Mouse (Mus musculus) large intestine, adult 2 months (tissue): ENCODE measurements at regions not wholly inside any gene's neighbourhood (a gene's known extent, or its start where the extent isn't known, plus 50 kb on each side); places are given as distances from the start of the nearest gene placed in this dataset.

ENCODE experiments used
- DNase-seq: peaks from one replicate; pipeline ENCODE4 v3.0.0-alpha.2; 2012; ENCODE audit warnings: low read depth, low spot score
- WGBS: fragments of 180-500 bp; shearing (Covaris S2); methylation state at CpG from one replicate; pipeline ENCODE4 v1.1.7; 2018; 5-methylcytosine and 5-hydroxymethylcytosine counted together

DNA sequence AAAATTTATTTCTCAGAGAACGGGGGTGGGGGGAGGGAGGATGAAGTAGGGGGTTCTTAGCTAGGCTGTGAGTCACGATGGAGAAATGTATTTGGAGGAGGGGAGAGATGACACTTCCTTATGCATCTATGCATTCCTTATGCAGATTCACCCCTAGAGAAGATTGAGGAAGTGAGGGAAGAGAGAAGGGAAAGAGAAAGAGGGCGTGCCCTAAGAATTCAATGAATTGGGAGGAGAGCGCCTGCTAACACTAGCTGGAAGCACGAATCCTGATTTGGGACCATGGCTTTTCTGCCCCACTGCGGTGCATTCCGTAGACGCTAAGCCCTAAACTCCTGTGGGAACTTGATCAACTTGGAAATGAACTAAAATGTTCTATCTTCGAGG lies 56.1 kb downstream of the Foxi3 start:
- 8% methylated on average over 9 of the region's 9 CpGs for WGBS
- DNase-seq: no peak

DNA sequence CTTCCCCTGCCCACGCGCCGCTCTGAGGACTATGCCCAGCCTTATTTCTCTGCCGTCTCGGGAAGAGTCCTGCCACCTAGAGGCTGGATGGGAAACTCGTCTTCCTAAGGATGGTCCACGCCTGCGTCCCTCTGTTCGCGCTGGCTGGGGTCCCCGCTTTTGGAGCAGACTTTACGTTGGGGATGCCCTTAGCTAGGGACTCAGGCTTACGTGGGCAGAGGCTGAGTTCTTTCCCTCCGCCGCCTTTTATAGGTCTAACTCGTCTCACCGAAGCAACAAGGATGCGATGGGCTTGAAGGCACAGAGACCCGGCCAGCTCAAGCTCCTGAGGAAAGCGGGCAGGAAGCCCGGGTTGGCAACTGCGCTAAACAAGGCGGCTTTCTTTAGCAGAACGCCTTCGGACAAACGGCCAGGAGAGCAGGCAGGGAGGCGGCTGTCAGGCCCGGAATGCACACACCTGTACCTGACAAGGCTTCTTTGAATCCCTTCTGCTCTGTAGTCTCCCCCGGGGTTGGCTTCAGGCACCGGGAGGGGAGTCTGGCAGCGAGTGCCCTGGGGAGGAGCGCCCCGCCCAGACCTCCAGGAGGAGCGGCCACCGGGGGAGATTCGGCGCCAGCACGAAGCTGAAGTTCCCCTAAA lies 56.6 kb downstream of the Foxi3 start:
- under 1% methylated on average over 38 of the region's 38 CpGs for WGBS
- DNase-seq: peak; percentile 24

DNA sequence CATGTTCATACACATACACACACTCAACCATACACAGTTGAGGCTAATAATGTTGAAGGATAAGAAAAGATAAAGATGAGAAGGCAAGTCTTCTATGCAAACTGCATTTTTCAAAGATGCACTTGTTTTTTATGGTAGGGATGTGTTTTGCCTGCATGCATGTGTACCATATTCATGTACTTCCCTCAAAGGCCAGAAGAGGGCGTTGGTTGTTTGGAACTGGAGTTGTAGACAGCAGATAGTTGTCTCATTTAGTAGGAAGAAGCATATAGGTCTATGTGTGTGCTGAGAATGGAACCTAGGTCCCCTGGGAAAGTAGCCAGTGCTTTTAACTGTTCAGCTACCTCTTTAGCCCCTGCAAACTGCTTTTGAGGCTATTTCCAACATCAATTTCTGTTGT lies 60.1 kb downstream of the Foxi3 start:
- no peak for DNase-seq
- WGBS: 2% methylated on average over 1 of the region's 1 CpGs

DNA sequence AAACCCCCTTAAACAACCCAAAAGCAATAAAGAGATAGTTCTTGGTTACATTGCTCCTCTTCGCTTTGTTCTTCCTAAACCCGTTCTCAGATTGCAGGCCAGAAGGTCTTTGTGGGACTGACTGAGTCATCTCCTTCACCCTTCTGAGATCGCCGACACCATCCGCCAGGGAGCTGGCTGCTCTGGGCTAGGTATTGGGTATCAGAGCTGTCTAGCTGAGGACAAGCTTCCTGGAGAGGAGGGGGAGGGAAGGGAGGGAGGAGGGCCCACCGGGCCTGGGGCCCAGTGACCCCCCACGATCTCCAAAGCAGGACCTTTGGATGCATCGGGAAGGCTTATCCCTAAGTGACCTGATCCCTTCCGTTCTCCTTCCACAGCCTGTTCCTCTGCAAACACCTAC lies 65.0 kb downstream of the Foxi3 start:
- WGBS: 38% methylated on average over 9 of the region's 9 CpGs
- no peak for DNase-seq

DNA sequence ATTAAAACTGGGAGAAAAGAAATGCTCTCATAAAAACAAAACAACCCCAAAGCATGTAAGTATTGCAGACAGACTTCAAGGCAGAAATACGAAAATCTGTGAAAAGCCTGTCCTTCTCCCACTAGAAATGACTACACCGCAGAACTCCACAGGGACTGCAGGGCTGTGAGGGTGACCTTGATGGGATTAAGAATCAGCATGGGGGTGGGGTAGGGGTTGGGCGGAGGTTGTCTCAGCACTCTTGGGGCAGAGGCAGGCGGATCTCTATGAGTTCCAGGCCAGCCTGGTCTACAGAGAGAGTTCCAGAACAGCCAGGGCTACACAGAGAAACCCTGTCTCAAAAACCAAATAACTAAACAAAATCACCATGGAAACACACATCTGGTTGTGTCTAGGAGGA lies 69.1 kb downstream of the Foxi3 start:
- no peak for DNase-seq
- WGBS: 81% methylated on average over 4 of the region's 4 CpGs

DNA sequence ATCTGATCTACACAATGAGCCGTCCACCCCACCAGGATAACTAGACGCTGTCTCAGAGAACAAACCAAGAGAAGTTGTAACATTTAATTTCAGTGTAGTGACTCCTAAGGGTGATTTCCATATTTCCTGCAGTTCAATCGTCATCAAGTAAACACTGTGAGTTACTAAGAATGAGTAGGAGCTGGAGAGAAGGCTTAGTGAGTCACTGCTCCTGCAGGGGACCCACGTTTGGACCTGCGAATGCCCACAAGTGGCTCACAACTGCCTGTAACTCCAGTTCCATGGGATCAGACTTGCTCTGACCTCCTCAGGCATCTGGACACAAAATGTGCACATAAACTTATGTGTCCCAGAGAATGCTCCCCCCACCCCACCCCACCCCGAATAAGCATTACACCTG lies 73.3 kb downstream of the Foxi3 start:
- DNase-seq: no peak
- 78% methylated on average over 6 of the region's 6 CpGs for WGBS

DNA sequence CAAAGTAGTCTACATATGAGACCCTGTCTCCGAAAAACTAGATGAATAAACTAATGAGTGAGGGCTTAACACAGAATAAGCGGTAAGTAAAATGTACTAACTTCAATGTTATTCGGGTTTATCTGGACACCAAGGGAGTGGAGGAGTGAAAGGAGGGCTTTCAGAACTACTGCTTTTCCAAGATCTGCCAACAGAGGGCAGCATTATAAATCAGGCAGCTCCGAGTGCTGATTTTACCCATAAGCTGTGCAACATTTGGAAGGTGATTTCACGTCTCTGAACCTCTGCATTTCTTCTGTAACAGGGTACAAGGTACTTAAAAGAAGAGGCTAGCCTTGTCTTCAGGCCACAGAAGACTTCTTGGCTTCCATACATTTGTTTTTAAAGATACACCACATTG lies 74.2 kb downstream of the Foxi3 start:
- 63% methylated on average over 5 of the region's 5 CpGs for WGBS
- no peak for DNase-seq

DNA sequence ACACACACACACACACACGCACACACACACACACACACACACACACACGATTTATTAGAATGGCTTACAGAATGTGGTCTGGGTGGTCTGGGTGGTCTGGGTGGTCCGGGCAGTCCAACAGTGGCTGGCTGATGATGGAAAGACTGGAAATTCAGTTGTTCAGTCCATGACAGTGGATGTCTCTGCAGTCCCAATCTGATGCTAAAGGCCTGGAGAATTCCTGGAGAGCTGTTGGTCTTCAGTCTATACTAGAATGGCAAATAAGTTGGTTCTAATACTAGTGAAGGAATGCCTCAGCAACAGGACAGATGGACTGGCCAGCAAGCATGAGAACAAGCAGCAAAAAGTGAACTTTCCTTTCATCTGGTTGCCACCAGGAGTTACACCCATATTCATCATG lies 87.9 kb downstream of the Foxi3 start:
- 77% methylated on average over 3 of the region's 3 CpGs for WGBS
- DNase-seq: no peak

DNA sequence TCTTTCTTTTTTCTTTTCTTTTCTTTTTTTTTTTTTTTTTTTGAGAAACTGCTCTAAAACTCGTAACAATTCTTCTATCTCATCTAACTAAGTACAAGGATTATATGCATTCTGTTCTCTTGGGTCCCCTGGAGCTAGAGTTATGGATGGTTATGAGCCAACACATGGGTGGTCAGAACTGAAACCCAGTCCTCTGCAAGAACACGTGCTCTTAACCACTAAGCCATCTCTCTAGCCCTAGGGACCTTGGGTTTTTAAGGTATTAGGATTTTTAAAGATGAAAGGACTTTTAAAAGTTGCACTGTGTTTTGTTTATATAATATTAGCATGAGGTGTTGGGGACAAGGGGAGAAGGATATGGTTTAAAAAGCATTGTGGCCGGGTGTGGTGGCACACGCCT lies 88.9 kb downstream of the Foxi3 start:
- no peak for DNase-seq
- 86% methylated on average over 4 of the region's 4 CpGs for WGBS

DNA sequence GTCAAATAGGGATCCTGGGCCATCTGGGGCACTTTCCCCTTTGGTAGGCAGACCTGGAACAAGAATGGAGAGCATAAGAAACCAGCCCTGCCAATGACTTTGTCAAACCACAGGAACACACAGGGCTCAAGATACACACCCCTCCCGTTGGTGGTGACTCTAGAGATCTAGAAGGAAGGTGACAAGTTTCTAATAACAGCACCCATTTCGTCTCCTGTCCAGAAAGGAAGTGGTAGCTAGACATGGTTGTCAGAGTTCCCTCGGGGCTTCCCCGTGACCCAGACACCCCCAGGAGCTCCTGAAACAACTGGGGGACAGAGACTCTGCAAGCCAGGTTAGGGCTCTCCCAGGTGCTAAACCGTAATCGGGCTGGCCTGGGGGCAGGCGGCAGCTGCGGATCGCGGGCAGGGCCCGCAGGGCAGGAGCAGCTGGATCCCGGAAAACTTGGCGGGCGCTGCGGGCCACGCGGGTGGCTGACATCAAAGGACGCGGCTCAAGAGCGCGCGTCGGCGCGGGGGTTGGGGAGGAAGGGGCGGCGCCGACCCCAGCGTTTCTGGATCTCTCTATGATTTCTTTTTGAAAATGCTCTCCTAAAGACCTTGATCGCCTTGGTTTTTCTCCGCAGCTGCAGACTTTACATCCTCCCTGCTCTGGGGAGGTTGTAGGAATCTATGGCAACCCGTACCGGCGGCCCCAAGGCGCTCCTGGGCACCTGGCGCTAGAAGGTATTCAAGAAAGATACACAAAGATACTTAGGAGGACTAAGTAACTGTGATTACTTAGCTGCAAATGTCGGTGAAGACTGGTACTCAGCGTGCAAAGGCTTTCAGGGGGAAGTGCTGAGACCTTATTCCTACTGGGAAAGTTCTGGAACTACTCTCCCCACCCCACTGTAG lies 92.1 kb downstream of the Foxi3 start:
- DNase-seq: no peak
- 2% methylated on average over 38 of the region's 38 CpGs for WGBS

DNA sequence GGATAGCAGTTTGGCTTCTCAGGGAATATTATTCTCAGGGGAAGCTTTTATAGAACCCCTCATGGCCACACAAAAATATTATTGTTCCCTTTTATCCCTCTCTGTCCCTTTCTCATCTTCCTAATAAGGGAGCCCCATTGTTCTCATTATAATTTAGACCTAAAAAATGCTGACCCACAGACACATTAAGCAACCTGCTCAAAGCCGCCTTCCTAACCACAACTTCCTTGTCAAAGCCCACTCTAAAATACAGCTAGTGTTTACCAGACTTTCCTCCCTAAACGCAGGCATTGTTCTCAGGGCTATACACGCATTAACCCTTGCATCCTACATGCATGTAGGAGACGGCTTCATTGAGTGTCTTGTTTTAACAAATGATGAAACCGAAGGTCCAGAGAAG lies 93.9 kb downstream of the Foxi3 start:
- 59% methylated on average over 5 of the region's 5 CpGs for WGBS

DNA sequence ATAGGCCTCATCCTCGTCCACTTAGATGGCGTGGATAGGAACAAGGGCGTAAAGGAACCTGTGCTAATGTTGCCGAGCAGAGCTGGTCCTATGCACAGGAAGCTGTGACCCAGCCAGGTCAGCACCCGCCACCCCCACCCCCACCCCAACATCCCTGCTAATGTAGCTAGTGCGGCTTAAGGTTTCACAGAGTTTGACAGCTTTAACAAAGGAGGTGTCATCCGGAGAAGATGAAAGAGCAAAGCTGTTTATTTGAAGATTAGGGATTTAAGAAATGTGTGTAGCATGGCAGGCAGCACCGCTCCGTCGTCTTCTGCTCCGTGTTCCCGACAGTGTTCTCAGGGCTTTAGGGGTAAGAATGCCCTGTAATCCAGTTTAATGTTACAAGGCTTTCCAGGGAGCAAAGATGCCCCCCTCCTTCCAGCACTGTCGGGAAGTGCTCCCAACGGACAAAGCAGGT lies 93.5 kb downstream of the Thnsl2 start:
- DNase-seq: no peak
- WGBS: 53% methylated on average over 14 of the region's 14 CpGs

More for the DNA sequence above, 93.9 kb downstream of the Foxi3 start:
- no peak for DNase-seq

DNA sequence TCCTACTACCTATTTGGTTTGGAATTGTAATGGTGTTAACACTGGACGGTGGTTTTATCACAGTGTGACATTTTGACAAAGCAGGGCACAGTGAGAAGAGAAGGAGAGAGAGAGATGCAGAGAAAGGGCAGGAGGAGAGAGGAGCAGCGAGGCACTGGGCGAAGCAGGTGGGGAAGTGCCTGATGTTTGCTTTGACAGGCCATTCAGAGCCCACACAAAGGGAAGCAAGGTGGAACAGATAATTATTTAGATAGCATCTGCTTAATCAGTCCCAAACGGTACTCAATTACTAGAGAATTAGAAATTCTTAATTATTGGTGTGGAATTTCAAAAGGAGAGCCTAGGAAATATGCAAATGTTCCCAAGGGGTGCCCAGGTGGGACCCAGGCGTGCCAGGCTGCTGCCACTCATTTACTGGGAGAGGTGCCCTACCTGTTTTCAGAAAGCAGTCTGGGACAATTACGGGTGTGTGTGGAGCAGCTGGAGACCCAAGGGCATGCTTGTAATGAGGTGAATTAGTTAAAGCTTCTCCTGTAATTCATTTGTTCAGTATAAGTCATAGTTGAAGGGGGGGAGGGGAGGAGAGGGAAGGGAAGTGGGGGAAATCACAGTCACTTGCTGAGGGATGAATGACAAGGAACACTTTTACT lies 86.9 kb downstream of the Thnsl2 start:
- no peak for DNase-seq
- 38% methylated on average over 6 of the region's 6 CpGs for WGBS

DNA sequence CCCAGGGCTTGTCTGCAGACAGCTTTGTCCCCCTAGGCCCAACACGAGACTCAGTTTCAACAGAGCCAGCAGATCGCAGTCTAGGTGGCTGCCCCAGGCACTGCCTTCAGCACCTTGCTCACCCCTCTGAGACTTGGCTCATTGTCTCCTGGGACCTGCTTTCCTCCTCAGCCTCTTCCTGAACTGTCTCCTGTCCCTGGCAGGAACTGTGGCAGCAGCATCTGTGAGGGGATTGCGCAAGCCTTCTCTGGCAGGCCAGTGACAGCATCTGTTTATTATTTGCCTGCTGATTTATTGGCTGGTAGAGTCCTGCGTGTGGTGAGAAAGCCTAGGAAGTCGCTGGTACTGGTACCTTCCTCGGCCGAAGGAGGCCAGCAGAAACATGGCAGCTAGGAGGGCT lies 84.1 kb downstream of the Thnsl2 start:
- DNase-seq: no peak
- 26% methylated on average over 7 of the region's 7 CpGs for WGBS

DNA sequence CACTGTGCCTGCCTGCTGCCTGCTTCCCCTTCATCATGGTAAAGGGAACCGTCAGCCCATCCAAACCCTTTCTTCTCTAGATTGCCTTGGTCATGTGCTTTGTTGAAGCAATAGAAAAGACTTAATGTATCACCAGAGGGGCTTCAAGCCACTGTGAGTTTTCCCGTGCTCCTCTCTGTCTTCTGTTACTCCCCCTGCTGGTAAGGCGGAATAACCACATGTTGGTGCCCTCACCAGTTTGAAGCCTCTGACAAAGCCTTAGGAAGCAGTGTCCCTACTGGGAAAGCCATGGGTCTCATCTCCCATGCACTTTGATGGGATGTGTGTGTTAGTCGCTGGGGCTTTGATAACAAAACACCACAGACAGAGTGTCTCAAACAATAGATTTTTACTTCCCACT lies 81.3 kb downstream of the Thnsl2 start:
- DNase-seq: no peak
- WGBS: 80% methylated on average over 4 of the region's 4 CpGs

DNA sequence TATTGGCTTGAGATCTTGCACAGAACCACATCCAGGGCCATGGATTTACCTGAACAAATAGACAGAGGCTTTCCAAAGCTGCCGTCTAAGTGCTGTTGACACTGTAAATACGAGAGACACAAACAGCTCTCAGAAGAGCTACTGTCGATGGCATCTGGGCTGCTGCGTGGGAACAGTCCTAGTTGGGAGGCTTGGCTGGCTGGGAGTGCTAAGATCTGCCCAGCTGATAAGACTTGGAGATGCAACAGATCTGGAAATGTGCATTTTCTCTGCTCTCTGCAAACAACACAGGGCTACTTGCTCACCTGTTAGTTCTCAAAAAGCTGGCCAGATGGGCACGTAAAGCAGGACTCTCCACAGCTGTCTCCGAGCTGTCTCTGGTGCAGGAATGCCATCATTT lies 78.8 kb downstream of the Thnsl2 start:
- WGBS: 26% methylated on average over 6 of the region's 6 CpGs
- DNase-seq: no peak

DNA sequence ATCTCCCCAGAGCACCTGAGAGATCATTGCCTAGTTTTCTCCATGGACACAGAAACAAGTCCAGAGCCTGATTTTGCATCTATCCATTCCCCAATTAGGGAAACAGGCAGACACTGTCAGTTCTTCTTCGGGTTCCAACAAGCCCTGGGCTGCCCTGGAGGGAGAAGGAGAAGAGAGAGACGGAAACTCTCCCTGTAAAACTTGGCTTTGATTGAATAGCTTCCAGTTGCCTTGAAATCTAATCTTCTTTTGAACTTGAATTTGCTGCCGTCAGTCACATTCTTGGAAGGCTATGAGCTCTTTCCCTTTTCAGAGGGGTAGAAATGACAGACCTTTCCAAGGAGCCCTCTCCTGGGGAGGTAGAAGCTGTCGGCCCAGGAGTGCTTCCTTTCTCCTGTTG lies 75.0 kb downstream of the Thnsl2 start:
- WGBS: 63% methylated on average over 4 of the region's 4 CpGs
- DNase-seq: no peak

DNA sequence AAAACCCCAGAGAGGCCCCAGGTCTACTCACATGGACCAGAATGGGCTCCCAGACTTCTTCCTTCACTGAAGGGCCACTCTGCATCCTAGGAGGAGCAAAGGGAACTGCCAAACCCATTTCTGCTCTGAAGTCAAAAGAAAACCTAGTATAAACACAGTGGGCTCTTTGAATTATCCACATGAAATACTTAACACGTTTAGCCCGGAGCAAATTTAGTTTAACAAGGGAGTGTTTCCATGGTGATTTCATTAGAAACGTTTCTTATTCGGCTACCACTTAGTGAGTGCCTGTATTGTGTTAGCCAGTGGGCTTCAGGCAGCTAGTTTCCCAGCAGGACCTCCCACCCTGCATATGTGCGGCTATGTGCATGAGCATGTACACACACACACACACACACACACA lies 69.4 kb downstream of the Thnsl2 start:
- 34% methylated on average over 5 of the region's 5 CpGs for WGBS
- no peak for DNase-seq
